Mouse (Mus musculus): ENCODE results near the gene Ltbp1.

- no peak for TF ChIP-seq CTCF (IDR thresholded peaks at IDR 0.05; ENCODE audit: extremely low read depth, insufficient read length, insufficient replicate concordance, low read depth, low read length)
- TF ChIP-seq POLR2A (IDR thresholded peaks at IDR 0.05; ENCODE audit: low read depth, low read length), result no peak
Measured at GRCm38 (mm10) chr17:74984071-74984470, 21.3 kb upstream of the Ltbp1 start.
